Mouse (Mus musculus): ENCODE measurements around the gene Gm5155. TPM values are rescaled to one million over a fixed set of nuclear protein-coding genes. Genes with fewer than 3 reads are reported as not detected.

Gene Gm5155
- not detected for total RNA-seq (2023)

DNA sequence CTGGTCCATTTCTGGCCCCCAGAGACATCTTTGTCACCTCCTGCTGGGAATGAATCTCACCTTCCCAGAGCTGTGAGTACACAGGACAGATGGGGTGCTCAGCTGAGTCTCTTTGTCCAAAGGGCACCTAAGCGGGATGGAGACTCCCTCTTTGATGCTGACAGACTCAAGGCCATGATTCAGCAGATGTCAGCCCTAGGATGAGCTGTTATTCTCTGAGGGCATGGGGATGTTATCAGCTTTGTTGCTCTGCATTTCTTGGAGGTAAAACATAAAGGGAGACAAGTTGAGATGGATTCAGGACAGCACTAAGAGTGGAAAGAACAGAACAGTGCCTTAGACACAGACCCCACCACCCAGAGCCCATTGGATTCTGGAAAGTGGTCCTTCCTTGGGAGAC is at the start of gene Gm5155:
Gm5155 (plus strand) TSS at position 301 of the 400 bp plus-strand sequence.

Other genes with a start within 250 kb of the Gm5155 start
- gene Ceacam5, start 158.5 kb upstream of the Gm5155 start, total RNA-seq (2023): not detected
- not detected for gene Ceacam14, start 59.1 kb upstream of the Gm5155 start, total RNA-seq (2023)
- not detected for gene Ceacam11, start 100.4 kb downstream of the Gm5155 start, total RNA-seq (2023)
- gene Ceacam13, start 138.1 kb downstream of the Gm5155 start, total RNA-seq (2023): not detected
- not detected for gene Ceacam12, start 194.2 kb downstream of the Gm5155 start, total RNA-seq (2023)